Mouse (Mus musculus) MEL (cell line): ENCODE results near the gene Gcnt4. TPM values are rescaled to one million over a fixed set of nuclear protein-coding genes. Genes with fewer than 3 reads are reported as not detected.

Experiments used
- DNase-seq: peaks from one replicate; pipeline ENCODE4 v3.0.0; 2011; ENCODE audit warnings: low read depth, low spot score
- H3K27ac ChIP-seq: 2 replicates; pipeline ENCODE4 v1.5.1; 2012; ENCODE audit warnings: low read depth, mild to moderate bottlenecking, control low read depth, low read length, moderate library complexity; ENCODE audit not compliant: control insufficient read depth
- H3K27me3 ChIP-seq, 2 experiments: fragments of 150-350 bp in 1 of 2; sonication (generic) in 1 of 2; 2 replicates each; pipeline ENCODE4 v1.6.1; 2012; ENCODE audit warnings: low read length in 2 of 2, mild to moderate bottlenecking in 2 of 2, improper control_type of control experiment in 1 of 2, moderate library complexity in 1 of 2; ENCODE audit not compliant: insufficient read depth in 2 of 2, control insufficient read depth in 1 of 2
- H3K36me3 ChIP-seq, 2 experiments: 2 replicates each; pipeline ENCODE4 v1.6.1; 2012 to 2014; ENCODE audit warnings: low read length in 2 of 2, improper control_type of control experiment in 1 of 2, inconsistent platforms in 1 of 2, mild to moderate bottlenecking in 1 of 2; ENCODE audit not compliant: insufficient read depth in 2 of 2, control insufficient read depth in 1 of 2
- H3K4me1 ChIP-seq, 2 experiments: fragments of 150-350 bp in 1 of 2; sonication (generic) in 1 of 2; 2 replicates each; pipeline ENCODE4 v1.6.1; 2012; ENCODE audit warnings: low read length in 2 of 2, improper control_type of control experiment in 1 of 2, mild to moderate bottlenecking in 1 of 2; ENCODE audit not compliant: insufficient read depth in 2 of 2, control insufficient read depth in 1 of 2
- H3K4me3 ChIP-seq, 2 experiments: fragments of 150-350 bp in 1 of 2; sonication (generic) in 1 of 2; 2 replicates each; pipeline ENCODE4 v1.5.1; 2012; ENCODE audit warnings: low read depth in 2 of 2, low read length in 2 of 2, mild to moderate bottlenecking in 2 of 2, moderate library complexity in 2 of 2, control low read depth in 1 of 2, improper control_type of control experiment in 1 of 2; ENCODE audit not compliant: control insufficient read depth in 1 of 2, insufficient read depth in 1 of 2
- H3K79me2 ChIP-seq: 2 replicates; pipeline ENCODE4 v1.6.1; 2012; ENCODE audit warnings: mild to moderate bottlenecking, low read length, moderate library complexity; ENCODE audit not compliant: control insufficient read depth, poor library complexity, insufficient read depth
- H3K9ac ChIP-seq: 2 replicates; pipeline ENCODE4 v1.6.1; 2012; ENCODE audit warnings: low read depth, mild to moderate bottlenecking, control low read depth, low read length, moderate library complexity; ENCODE audit not compliant: control insufficient read depth, poor library complexity, severe bottlenecking
- H3K9me3 ChIP-seq: fragments of 150-350 bp; sonication (generic); replicated peaks from 2 replicates; pipeline ENCODE4 v1.6.1; 2012; ENCODE audit warnings: mild to moderate bottlenecking, low read length, improper control_type of control experiment, moderate library complexity; ENCODE audit not compliant: insufficient read depth
- BHLHE40 ChIP-seq: IDR thresholded peaks from 2 replicates; pipeline ENCODE4 v1.6.1; 2012; ENCODE audit warnings: low read depth, mild to moderate bottlenecking, inconsistent platforms, low read length, improper control_type of control experiment, borderline replicate concordance
- ETS1 ChIP-seq: IDR thresholded peaks from 2 replicates; pipeline ENCODE4 v1.6.1; 2012; ENCODE audit warnings: low read depth, mild to moderate bottlenecking, inconsistent platforms, low read length, improper control_type of control experiment, moderate library complexity
- GATA1 ChIP-seq: IDR thresholded peaks from 2 replicates; pipeline ENCODE4 v1.6.1; 2011; ENCODE audit warnings: low read depth, low read length, improper control_type of control experiment
- HCFC1 ChIP-seq: IDR thresholded peaks from 2 replicates; pipeline ENCODE4 v1.6.1; 2012; ENCODE audit warnings: low read depth, mild to moderate bottlenecking, inconsistent platforms, low read length, improper control_type of control experiment, moderate library complexity
- MEF2A ChIP-seq: IDR thresholded peaks from 2 replicates; pipeline ENCODE4 v1.6.1; 2014; ENCODE audit warnings: low read depth, mild to moderate bottlenecking, inconsistent platforms, low read length, improper control_type of control experiment; ENCODE audit not compliant: poor library complexity, insufficient replicate concordance, severe bottlenecking; ENCODE audit errors: extremely low read depth
- NELFE ChIP-seq: IDR thresholded peaks from 2 replicates; pipeline ENCODE4 v1.6.1; 2011; ENCODE audit warnings: low read depth, low read length, improper control_type of control experiment
- POLR2AphosphoS2 ChIP-seq: IDR thresholded peaks from 2 replicates; pipeline ENCODE4 v1.6.1; 2011; ENCODE audit warnings: low read length, improper control_type of control experiment
- POLR2AphosphoS5 ChIP-seq: IDR thresholded peaks from 2 replicates; pipeline ENCODE4 v1.6.1; 2012; ENCODE audit warnings: low read depth, borderline replicate concordance, mild to moderate bottlenecking, inconsistent platforms, low read length, moderate library complexity, mixed read lengths
- RCOR1 ChIP-seq: IDR thresholded peaks from 2 replicates; pipeline ENCODE4 v1.6.1; 2012; ENCODE audit warnings: low read depth, mild to moderate bottlenecking, inconsistent platforms, low read length, improper control_type of control experiment
- SIN3A ChIP-seq: IDR thresholded peaks from 2 replicates; pipeline ENCODE4 v1.6.1; 2012; ENCODE audit warnings: low read length, improper control_type of control experiment, inconsistent platforms
- ZMIZ1 ChIP-seq: IDR thresholded peaks from 2 replicates; pipeline ENCODE4 v1.6.1; 2012; ENCODE audit warnings: low read depth, mild to moderate bottlenecking, inconsistent platforms, low read length, improper control_type of control experiment, moderate library complexity
- ZNF384 ChIP-seq: IDR thresholded peaks from 2 replicates; pipeline ENCODE4 v1.6.1; 2012; ENCODE audit warnings: low read depth, mild to moderate bottlenecking, inconsistent platforms, low read length, improper control_type of control experiment
- polyA plus RNA-seq, 2 experiments: library from polyadenylated mRNA; stranded (reverse) in 1 of 2; unstranded in 1 of 2; fragments of >175 nt in 1 of 2; fragments of >200 nt in 1 of 2; gene quantifications; 2 replicates each; pipeline versions ENCODE4 v1.2.1 to v1.2.4; 2012; ENCODE audit warnings: low replicate concordance in 2 of 2, low read depth in 1 of 2; ENCODE audit not compliant: insufficient read length in 2 of 2, insufficient read depth in 1 of 2, missing spikeins in 1 of 2
- total RNA-seq: library from RNA; depleted of rRNA; stranded (reverse); fragments of 300-350 nt; gene quantifications from 2 replicates; pipeline ENCODE4 v1.2.3, GENCODE M21; 2012

Gene Gcnt4
- total and polyA plus RNA-seq, 3 experiments, result not detected

DNA sequence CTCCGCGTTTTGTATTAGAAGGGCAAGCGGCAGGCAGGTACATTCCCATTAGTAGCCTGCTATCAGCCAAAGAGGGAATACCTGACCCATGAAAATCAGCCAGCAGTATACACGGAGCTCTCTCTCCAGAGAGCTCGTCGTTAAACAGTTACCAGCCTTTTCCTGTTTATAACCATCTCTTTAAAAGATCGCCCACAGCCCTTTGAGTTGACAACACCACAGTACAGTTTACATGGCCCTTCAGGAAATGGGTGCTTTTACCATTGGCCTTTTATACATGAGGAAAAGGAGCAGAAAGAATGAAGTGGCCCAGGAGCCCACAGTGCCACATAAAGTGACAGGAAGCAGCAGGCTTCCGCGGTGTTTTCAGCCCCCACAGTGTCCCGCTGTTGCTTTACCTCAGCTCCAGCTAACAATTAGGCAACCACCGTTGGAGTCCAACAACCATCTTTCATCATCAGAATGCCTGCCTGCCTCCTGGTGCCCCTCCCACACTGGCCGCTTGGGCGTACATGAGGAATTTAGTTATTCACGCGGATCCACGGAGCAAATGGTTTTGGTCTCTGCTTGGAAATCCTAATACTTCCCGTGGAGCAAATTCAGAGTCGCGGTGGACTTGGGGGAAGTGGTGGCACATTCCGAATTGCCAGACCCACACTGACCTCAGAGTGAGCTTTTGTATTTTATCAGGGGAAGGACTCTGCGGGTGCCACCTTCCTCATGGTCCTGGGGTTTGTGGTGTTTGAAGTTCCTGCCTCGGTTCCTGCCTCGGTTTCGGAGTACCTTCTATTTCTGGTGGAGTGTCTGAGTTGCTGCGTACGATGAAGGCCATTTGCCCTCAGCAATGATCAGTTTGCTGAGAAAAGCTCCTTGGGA, 59.0 kb downstream of the Gcnt4 start:
- H3K36me3 ChIP-seq, result no peaks in the 10 kb centered on the region
- no peak overlapping the region for H3K9ac ChIP-seq
- TF ChIP-seq ZMIZ1 (no peak), BHLHE40 (no peak), GATA1 (no peak), ZNF384 (no peak)
- no peaks in the 10 kb centered on the region; a peak in 3 of 4 replicates for H3K27me3 ChIP-seq
- no peaks in the 10 kb centered on the region for H3K79me2 ChIP-seq
- DNase-seq, result no peak
- no peaks in the 10 kb centered on the region for H3K4me1 ChIP-seq
- H3K4me3 ChIP-seq, result no peak overlapping the region
- H3K9me3 ChIP-seq, result no peaks in the 10 kb centered on the region
- H3K27ac ChIP-seq, result no peak overlapping the region

DNA sequence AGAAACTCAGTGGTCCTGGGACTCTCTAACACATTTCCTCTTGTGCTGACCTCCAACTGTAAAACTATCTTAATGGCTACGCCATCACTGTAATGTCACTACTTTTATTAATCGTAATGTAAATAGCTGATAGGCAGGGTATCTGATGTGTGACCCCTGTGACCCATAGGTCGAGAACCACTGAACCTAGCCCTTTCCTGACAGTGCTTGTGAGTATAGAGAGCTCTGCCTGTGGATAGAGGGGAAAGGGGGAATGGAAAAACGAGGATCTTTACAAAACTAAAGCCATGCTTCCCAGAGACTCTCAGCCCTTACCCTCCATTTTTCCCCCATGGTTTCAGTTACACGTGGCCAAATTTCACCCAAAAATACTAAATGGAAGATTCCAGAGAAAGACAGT, 60.2 kb downstream of the Gcnt4 start:
- Histone ChIP-seq H3K27me3 (no peaks in the 10 kb centered on the region; a peak in 3 of 4 replicates), H3K9me3 (no peaks in the 10 kb centered on the region), H3K4me1 (peaks cover 0 to 4% of the 10 kb centered on the region in 2 experiments; a peak in 1 of 4 replicates), H3K27ac (no peak overlapping the region), H3K79me2 (no peaks in the 10 kb centered on the region), H3K36me3 (peaks cover 0 to 1% of the 10 kb centered on the region in 2 experiments; a peak in 1 of 4 replicates), H3K9ac (no peak overlapping the region), H3K4me3 (no peak overlapping the region)
- DNase-seq, result no peak
- TF ChIP-seq POLR2AphosphoS2 (no peak), NELFE (no peak)

DNA sequence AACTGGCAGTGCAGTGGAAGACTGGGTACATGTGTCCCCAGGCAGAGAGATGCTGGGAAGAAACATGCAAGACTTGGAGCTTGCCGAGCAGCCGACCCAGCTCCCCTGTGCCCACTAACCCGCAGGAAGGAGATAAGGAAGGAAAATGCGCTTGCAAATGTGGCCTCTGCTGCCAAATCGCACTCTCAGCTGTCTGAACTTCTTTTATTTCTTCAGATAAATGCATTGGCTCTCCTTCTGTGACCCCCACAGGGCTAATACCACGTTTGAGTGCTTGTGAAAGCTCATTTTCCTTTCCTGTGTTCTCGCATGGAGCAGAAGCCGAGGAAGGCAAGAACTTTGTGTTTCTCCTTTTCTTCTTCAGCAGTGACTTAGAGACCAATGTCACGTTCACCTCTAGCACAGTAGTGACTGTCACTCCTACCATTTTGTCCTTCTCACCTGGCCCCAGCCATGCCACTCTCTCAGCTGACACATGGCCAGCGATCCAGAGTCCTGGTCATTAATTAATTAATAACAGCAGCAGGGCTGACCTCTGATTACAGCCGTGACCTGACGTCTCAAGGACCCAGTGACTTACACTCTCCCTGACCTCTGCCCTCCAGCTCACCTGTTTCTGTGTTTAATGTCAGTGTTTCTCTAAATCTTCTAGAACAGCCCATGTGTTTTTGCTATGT, 61.2 kb downstream of the Gcnt4 start:
- H3K9ac ChIP-seq, result no peak overlapping the region
- peak; percentile 28; the same call in 1 of the 2 replicates for TF ChIP-seq GATA1
- TF ChIP-seq HCFC1, result no peak
- no peak for TF ChIP-seq NELFE
- no peak for TF ChIP-seq MEF2A
- peak; percentile 45; the same call in 1 of the 2 replicates for TF ChIP-seq RCOR1
- TF ChIP-seq SIN3A, result no peak
- TF ChIP-seq POLR2AphosphoS5, result no peak
- TF ChIP-seq ETS1, result 0 out of 2 replicates have a peak, but pooled peaks have one; percentile 18
- peaks cover 2 to 7% of the 10 kb centered on the region in 2 experiments; a peak in 2 of 4 replicates for H3K4me1 ChIP-seq
- peaks cover 0 to 5% of the 10 kb centered on the region in 2 experiments; a peak in 1 of 4 replicates for H3K36me3 ChIP-seq
- no peaks in the 10 kb centered on the region; a peak in 3 of 4 replicates for H3K27me3 ChIP-seq
- H3K79me2 ChIP-seq, result no peaks in the 10 kb centered on the region
- peak; percentile 39 for DNase-seq
- H3K4me3 ChIP-seq, result no peak overlapping the region
- no peaks in the 10 kb centered on the region for H3K9me3 ChIP-seq
- H3K27ac ChIP-seq, result no peak overlapping the region
